Mouse (Mus musculus) spleen, adult 2 months (tissue): ENCODE measurements around the gene Gatad2a.

Source experiments
- CTCF ChIP-seq: fragments of 200-500 bp; IDR thresholded peaks from 2 replicates; pipeline ENCODE4 v1.5.1; 2011; ENCODE audit warnings: mild to moderate bottlenecking, inconsistent platforms; ENCODE audit not compliant: insufficient read depth, insufficient read length, insufficient replicate concordance; ENCODE audit errors: extremely low read depth
- POLR2A ChIP-seq: fragments of 200-500 bp; IDR thresholded peaks from 2 replicates; pipeline ENCODE4 v1.6.1; 2011; ENCODE audit warnings: low read depth, low read length, inconsistent platforms

GRCm38 (mm10) chr8:69879678-69880077 lies 116.5 kb downstream of the Gatad2a start:
- TF ChIP-seq CTCF (no peak), POLR2A (no peak)
